Mouse (Mus musculus): ENCODE results near the gene Rhod.
A peak's percentile ranks its signal among the peaks of the same experiment; 100 is the strongest.

Gene Rhod

DNA sequence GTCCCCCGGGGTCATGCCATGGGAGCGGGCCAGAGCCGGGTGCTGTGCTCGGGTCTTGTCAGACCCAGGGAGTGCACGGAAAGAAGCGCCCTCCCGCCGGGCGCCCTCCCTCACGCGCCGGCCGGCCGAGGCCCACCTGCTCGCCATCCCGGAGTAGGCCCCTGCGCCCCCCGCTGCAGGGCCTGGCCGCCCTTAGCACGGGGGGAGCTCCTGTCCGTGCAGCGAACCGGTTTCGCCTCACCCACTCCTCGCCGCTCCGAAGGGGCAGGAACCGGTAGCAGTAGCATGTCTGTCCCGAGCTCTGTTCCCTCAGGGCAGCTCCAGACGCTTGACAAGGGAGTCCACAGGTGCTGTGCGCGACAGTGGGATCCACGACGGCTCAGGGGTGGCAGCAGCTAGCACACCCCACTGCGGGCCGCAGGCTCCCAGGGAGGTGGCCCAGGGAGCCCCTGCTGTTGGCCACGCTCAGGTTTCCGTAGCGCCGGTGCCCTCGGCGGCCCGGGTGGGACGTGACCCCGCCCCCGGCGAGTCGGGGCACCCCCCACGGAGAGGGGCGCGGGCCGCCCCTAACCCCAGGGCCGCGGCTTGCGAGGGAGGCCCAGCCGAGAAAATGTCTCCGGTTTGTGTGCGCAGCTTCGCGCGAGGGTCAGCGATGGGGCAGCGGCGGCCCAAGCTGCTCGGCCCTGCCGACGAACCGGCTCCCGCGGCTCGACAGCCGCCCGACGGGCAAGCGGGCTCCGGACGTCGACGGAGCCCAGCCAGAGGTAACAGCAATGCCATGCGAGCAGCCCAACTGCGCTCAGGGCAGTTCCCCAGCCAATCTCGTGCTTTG is 41.2 kb downstream of the Rhod start, which contains the start of gene Kdm2a:
Kdm2a (minus strand) TSS at position 488 of the 832 bp plus-strand sequence.
- TF ChIP-seq GATA4 (IDR thresholded peaks at IDR 0.05; ENCODE audit: insufficient replicate concordance, low read length): no peak

DNA sequence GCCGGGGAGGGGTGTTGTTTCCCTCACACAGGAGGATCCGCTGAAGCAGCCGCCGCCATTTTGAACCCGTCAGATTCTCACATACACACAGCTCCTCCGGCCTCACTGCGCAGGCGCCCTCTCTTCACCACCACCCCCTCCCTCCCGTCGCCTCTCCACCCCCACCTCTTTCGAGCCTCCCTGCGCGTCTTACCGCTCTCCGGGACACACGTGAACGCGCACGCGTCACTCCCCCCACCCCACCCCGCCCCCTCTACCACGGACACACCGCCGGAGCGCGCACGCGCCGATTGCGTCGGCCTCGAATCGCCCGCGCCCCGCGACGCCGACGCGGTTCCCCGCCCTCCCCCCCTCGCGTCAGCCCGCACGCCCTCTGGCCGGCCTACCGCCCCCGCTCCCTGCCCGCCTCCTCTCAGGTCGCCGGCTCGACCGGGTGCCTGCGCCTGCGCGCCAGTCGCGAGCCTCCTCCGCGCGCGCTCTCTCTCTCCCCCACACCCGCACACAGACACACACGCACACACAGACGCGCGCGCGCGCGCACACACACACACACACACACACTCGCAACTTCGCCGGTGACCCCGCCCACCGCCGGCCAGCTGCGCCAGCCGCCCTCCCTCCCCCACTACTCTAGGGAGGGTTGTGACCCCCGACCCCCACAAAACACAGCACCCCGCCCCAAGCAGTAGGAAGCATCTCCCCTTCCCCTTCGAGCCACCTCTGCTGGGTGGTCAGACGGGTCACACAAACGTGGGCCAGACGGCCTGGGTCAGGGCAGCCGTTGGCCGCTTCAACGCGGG is 42.0 kb downstream of the Rhod start:
- TF ChIP-seq GATA4 (IDR thresholded peaks at IDR 0.05; ENCODE audit: insufficient replicate concordance, low read length): peak; percentile 6; the same call in 1 of the 2 replicates

DNA sequence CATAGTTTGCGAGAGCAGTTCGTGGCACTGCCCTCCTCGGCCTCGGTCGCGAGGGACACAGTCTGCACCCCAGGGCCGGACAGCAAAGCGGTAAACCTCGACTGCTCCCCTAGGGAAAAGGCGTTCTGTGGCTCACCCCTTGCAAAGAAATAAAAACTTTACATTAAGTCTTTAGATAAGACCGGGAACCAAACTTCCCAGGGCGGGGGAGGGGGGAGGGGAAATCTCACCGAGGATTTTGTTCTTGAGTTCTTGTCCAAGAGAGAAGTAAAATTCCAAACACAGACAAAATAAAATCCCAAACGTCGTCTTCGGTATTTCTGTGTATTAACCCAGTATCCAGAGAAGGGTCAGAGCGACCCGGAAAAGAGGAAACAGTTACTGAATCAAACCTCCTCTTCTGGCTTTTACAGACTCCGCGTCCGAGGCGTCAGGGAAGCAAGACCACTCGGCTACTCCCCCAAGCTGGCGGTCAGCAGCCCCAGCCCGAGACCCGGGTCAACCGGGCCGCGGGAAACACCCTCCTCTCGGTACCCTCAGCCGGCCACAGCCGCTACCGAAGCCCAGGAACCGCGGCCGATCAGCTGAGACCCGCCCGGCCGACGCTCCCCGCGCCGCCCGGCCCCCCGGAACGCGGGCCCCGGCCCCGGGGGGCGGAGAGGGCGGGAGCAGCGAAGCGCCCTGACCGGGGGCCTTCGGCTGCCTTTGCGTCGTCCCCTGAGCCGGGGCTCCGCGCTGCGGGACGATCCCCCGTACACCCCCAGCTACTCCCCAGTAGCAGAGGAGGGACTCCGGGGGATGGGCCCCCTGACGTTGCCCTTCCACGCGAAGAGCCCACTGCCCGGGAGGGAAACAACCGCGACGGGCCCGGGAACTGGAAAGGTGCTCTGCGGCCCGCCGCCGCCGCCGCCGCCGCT is 42.9 kb downstream of the Rhod start:
- no peak for TF ChIP-seq GATA4 (IDR thresholded peaks at IDR 0.05; ENCODE audit: insufficient replicate concordance, low read length)

DNA sequence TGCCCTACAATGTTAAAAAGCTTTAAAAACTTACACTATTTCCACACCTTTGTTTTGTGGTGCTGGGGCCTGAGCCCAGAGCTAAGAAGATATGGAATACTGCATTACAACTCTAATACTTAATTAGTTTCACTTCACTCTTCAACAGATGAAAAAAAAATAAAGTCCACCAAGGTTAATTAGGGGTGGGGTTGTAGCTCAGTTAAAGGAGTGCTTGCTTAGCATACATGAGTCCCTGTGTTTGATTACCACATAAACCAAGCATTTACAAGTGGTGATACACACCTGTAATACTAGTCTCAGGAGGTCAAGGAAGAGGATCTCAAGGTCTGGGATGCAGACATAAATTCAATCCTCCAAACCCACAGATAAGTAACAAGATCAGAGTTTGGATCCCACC is 52.0 kb downstream of the Rhod start:
- TF ChIP-seq GATA4 (IDR thresholded peaks at IDR 0.05; ENCODE audit: insufficient replicate concordance, low read length): no peak

DNA sequence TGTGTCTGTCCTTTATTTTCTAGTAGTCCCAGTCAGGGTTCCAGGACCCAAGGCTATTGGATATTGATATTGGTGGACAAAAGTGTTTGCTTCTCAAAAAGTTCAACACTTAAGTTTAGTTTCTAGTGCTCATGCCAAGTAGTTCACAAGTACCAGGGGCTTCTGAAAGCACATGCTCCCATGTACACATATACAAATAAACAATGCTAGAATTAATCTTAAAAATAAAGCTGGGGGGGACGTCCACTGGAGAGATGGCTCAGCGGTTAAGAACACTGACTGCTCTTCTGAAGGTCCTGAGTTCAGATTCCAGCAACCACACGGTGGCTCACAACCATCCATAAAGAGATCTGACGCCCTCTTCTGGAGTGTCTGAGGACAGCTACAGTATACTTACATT is 54.2 kb downstream of the Rhod start:
- no peak for TF ChIP-seq GATA4 (IDR thresholded peaks at IDR 0.05; ENCODE audit: insufficient replicate concordance, low read length)

DNA sequence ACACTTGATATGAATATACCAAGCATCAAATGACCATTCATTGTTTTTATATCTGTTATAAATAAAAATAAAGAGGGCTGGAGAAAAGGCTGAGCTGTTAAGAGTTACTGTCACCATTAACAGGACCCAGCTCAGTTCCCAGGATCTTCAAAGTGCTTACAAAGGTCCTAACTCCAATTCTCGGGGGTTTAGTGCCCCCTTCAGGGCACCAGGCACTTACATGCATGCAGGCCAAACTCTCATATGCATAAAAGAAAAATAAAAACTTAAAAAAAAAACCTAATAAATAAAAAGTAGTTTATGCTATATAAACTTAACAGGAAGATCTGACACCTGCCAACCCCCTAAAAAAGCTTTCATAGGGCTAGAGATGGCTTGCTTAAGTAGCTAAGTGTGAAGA is 54.9 kb downstream of the Rhod start:
- TF ChIP-seq GATA4 (IDR thresholded peaks at IDR 0.05; ENCODE audit: insufficient replicate concordance, low read length): no peak

DNA sequence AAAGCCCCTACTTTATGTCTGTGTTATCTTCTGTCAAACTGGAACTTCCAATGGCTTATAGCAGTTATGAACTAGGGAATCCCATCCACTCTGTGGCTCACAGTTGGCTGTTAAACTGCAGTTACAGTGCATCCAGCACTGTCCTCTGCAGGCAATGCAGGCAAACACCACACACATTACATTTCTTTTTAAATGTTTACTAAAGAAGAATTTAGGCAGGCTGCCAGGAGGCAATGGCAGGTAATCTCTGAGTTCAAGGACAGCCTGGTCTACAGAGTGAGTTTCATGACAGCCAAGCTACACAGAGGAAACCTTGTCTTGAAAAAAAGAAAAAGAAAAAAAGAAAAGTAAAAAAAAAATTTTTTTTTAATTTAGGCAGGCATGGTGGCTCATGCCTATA is 55.9 kb downstream of the Rhod start:
- no peak for TF ChIP-seq GATA4 (IDR thresholded peaks at IDR 0.05; ENCODE audit: insufficient replicate concordance, low read length)
